Mouse (Mus musculus): ENCODE results near the gene Pwp1.
"Not testable (repeated sequence)": the region's sequence is repeated elsewhere in the genome, so short reads cannot be mapped to it uniquely, and the experiment has no call there.

Gene Pwp1

DNA sequence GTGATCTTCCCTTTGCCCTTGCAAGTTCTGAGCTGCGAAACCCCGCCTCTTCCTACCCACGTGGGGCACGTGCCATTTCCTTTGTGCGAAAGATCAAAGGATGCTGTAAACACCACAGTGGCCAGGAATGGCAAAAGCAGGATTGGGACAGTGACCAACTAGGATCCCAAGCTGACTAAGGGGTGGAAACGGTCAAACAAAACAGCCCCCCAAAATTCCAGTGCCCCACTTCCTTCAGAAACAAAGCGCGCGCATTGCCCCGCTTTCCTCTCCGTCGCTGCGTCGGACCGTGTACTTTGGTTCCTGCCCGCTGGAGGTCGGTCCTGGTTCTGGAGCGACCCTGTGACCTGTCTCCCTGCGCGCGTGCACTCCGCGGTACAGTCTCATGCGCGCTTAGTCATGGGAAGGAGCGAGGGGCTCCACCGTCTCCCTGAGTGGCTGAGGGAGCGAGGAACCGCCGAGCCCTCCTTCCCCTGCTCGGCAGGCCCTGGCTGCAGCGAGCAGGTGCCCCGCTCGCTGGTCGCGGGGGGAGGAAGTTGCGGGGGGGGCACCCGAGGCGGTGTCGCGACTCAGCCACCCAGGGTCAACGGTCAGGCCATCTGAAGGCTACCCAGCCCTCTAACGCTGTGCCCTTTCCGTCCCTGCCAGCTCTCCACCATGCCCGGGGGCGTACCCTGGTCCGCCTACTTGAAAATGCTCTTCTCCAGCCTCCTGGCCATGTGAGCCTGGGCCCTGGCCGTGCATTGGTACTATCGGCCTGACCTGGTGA is at the start of gene Pwp1:
TSS of gene Pwp1 (plus strand) at position 410 of the 769 bp plus-strand sequence.
- DNase-seq: peak; percentile 36

DNA sequence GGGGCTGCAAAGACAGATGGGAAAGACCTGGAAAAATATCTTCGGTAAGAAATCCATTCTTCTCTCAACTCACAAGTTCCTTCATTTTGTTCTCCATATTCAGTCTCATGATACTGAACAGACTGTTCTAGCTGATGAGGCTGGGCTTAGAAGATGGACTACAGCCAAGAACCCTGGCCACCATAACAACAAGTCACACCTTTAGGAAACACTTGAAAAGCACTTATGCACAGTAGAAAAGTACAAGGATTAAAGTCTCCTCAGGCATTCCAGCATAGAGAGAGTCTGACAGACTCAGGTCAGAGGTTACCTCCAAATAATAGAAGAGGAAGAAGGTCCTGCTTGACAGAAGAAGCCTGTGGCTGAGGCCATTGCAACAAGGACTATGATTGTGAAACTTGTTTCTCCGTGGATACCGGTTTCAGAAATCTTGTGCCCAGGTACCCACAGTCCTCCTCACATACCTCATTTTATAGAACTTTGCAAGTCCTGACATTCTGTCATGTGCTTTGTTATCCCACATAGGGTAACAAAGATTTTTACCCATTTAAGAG is 7.1 kb upstream of the Pwp1 start:
- not testable (repeated sequence) for DNase-seq

DNA sequence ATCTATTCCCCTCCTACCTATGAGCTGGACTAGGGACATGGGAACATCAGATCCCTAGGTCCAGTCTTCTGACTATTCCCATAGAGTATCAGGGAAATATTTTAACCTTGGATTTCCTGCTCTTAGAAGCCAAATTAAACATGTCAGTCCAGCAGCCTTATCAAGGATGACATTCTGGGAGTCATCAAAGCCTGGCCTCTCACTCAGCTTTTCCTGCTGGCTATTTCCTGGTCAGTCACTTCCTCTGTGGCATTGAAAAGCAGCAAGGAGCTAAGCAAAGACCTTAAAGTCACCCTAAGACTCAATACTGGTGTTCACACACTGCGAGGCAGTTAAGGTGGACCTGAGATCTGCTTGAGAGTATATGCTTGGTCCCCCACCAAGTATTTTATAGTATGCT is 5.5 kb upstream of the Pwp1 start:
- DNase-seq: not testable (repeated sequence)

DNA sequence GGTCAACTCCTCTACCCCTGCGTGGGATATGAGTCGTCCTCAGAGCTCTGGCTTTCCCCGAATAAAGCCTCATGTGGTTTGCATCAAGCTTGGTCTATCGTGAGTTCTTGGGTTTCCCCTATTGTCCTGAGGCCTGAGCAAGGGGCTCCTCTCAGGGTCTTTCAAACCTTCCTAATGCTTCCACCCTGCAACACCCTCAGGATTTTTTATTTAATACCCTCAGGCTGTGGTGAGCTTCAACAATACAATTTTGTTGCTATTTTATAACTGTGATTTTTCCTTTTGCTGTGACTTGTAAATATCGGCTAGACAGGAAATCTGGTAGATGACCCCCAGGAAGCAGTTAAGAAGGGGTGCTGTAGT is 591 bp upstream of the Pwp1 start:
- not testable (repeated sequence) for DNase-seq

DNA sequence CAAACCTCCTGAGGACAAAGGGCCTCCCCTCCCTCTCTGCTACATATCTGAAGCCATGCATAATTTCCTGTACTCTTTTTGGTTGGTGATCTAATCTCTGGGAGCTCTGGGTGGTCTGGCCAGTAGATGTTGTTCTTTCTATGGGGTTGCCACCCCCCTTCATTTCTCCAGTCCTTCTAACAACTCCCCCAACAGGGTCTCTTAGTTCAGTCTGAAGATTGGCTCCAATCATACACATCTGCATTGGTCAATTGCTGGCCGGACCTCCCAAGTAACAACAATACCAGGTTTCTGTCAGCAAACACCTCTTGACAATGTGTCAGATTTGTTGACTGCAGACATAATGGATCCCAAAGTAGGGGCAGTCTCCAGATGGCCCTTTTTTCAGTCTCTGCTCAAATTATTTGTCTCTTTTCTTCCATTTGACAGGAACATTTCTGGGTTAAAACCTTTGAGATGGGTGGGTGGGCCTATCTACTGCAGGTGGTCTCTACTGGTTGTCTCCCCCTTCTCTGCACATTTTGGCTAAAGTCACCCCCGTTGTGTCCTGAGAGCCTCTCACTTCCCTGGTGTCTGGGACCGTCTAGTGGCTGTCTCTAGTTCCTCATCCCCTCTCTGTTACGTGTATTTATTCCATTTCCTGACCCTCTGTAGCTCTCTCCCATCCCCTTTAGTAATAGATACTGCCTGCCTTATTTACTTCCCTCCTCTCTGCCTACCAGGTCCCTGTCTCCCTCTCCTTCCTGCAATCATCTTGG is 17.0 kb downstream of the Pwp1 start:
- no peak for DNase-seq

DNA sequence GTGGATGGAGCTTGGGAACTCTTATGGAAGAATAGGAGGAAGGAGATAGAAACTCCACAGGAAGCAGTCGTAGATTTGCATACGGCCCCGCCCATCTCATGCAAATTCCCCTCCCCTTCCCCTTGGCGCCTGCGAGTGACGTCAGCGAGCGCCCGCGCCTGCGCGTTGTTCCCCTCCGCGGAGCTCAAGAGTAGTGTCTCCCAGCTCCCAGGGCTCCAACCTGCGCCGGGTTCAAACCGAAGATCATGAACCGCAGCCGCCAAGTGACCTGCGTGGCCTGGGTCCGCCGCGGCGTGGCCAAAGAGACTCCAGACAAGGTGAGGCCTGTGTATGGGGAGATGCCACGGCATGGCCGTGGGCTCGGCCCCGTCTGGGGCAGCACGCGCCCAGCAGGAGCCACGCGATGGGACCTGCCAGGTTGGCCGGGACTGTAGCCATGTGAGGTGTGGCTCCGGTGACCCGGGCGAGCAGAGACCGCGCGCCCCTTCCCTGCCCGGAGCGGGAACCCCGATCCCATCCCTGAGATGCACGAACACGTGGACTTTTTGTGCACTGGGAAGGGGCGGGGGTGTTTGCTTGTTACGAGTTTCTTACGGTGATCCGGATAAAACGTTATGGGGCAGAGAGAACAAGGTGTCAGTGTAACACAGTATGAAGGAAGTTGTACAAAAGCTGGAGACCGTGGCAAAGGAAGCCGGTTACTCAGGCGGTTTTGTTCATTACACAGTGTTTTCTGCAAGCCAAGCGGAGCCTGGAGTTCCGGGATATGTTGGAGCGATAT is 42.6 kb downstream of the Pwp1 start:
- peak; percentile 94 for DNase-seq

DNA sequence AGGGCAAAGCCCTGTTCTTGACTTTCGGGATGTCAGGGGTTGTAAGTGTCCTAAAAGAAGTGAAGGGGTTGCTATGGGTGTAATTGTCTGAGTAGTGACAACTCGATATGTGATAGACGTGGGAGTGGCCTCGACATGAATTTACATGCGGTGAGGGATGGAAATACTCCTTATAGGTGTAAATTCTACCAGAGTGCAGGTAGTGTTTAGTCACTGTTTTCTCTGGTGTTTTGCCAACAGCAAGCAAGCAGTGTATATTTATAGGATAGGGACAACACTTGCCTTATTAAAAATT is 43.1 kb downstream of the Pwp1 start:
- DNase-seq: no peak

DNA sequence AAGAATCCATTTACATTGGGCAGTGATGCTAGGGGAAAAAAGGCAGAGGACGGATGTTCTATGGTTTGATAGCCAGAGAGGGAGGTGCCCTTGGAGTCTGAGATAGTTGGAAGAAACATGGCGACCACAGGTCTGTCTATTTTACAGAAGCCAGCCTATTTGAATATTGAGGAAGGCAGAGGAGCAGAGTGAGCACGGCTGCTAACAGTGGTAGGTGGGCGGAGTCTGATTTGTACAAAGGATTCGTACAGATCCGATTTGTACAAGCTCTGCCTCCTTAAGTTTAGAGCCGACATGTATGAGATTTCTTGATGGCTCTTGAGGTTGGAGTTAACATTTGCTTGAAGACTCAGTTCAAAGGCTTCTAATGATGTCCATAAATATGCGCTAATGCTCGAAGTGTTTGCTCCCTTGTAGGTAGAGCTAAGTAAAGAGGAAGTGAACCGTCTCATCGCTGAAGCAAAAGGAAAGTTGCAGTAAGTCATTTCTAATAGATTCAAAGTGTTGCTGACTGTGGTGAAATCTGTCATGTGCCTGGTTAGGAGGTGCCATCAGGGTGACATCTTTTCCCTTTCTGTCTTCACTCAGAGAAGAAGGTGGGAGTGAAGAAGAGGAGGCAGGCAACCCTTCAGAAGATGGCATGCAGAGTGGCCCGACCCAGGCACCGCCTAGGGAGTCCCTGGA is 44.7 kb downstream of the Pwp1 start:
- no peak for DNase-seq

DNA sequence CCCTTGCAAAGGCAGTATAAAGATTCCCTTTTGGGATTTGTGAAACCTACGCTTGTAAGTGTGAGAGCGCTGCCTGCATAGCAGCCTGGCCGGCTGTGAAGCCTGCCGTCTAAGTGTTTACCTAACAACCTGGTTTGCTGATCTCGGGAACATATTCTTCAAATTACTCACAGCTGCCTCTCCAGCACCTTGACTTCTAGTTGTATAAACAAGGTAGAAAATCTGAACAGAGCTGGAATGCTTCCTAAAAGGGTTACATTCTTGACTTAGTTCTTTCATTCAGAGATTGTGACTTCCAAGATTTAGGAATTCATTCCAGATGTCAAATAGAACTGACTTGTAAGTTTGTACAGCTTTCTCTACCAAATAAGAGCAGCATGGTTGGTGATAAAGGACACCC is 46.5 kb downstream of the Pwp1 start:
- no peak for DNase-seq

DNA sequence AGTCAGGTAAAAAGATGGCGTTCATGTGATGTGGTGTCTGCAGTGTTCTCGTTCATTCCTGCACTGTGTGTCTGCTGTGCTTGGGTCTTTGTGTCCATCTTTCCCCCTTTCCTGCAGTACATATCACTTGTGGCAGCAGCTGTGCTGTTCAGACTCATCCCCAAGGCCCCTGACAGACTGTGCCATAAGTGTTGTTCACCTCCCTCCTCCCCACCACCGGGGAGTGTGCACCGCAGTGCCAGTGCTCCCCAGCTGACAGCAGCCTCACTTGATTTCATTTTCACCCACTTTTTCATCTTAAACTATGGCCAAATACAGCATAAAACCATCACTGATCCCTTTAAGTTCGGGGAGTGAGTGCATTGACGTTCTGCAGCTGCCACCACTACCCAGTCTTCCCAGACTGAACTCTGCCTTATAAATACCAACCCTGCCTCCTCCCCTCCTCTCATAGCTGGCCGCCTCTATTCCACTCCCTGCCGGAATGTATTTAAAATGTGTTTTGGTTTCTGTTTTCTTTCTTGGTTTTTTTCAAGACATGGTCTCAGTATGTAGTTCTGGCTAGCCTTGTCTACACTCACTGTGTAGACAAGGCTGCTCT is 50.7 kb downstream of the Pwp1 start:
- DNase-seq: no peak

DNA sequence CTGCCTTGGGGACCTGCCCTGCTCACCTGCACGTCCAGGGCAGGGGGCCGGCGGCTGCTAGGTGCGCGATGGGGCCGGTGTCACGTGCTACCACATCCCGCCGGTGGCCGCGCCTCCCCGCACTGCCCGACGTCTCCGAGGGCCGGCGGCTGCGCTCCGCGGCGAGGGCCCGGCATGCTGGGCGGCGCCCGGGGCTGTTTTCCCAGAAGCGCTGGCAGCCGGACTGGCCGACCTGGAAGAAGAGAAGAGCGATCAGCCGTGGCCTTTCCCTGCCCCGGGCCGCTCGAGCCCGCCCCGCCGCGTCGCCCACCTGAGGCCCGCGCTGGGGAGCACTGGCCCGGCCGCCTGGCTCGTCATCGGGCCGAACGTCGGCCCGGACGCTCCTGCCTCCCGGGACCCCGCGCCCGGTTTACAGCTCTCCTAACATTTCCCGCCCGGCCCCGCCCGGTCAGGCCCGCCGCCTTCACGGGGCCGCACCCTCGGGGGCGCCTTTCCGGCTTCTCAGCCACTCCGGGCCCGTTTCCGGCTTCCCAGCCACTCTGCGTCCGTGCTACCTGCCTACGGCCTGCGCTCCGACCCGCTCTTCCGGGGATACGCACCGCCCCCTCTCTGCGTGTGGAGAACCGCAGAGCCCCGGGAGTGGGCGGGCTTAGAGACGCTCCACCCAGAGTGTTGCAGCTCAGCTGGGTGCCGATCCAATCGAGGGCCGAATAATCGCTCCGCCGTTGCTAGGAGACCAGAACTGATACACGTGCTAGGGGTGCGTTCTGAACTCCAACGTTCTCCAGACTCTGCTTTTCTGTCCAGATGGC is 87.4 kb downstream of the Pwp1 start, which contains the start of gene Prdm4:
TSS of gene Prdm4 (minus strand) at position 645 of the 812 bp plus-strand sequence.
- DNase-seq: peak; percentile 98

DNA sequence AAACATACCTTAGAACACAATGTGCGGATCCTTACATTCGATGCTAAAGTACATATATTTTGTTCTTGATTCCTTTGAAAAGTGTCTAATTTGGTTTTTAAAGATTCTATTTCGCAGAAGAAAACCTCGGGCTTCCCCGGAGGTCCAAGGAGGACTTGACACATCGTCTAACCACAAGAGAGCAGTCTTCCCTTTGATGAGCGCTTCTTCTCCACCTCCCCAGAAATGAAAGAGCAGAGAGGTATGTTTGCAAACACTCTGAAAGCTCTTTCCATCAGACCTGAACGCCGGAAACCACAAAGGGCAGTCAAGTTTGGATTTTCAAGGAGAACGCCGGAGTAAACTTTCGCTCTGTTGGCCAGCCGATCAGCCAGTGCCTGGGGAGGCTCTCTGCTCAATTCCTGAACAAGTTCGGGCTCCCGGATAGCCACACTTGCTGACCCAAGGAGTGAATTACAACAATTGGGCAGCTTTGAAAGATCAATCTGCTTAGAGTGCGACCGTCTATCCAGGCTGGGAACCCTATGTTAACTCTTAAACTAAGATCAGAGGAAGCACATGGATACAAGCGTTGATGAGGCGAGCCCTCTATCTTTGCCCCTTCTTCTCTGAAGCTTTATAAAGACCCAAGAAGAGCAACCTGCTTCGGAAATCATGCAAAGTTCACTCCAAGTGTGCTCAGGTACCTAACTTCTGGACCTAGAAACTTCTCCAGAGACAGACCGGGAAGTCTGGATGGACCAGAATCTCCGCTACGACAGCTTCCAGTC is 98.6 kb downstream of the Pwp1 start, which contains the start of gene Ascl4:
TSS of gene Ascl4 (plus strand) at position 6 of the 770 bp plus-strand sequence.
- DNase-seq: peak; percentile 12

DNA sequence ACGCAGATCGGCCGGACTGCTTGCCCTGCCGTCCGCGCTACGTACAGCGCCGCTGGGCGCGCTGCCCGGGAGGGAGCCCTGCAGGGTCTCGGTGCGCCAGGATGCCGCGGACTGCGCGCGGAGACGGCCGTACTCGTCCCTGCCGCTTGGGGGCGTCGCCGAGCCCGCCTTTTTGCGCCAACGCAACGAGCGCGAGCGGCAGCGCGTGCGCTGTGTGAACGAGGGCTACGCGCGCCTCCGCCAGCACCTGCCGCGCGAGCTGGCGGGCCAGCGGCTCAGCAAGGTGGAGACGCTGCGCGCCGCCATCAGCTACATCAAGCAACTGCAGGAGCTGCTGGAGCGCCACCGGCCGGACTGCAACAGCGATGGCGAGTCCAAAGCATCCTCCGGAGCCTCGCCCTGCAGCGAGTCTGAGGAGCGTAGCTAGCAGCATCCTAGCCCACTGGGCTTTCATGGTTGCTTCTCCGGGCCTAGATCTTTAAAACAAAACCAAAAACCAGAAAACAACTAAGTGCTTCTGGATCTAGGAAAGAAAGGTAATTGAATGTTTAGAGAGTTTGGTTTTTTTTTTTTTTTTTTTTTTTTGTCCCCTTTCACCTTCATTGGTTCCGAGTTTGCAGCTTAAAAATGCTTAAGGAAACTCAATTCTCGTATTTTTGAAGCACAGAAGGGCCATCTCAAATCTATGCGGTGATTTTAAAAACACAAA is 99.4 kb downstream of the Pwp1 start:
- peak; percentile 80 for DNase-seq

DNA sequence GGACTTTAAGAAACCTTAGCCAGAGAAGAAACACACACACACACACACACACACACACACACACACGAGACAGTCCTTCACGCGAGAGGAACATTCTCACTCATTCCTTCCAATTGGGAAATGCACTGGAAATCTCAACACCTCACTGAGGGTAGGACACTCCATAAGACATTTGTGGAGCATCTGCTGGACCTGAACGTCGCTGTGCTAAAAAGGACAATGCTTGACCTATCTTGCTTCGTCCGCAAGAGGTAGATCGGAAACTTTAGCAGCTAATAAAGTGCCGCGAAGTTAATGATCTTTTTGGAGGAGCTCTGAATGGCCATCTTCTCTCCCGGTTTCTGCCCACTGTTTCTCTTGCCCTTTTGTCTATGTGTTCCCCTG is 99.9 kb downstream of the Pwp1 start:
- DNase-seq: no peak

DNA sequence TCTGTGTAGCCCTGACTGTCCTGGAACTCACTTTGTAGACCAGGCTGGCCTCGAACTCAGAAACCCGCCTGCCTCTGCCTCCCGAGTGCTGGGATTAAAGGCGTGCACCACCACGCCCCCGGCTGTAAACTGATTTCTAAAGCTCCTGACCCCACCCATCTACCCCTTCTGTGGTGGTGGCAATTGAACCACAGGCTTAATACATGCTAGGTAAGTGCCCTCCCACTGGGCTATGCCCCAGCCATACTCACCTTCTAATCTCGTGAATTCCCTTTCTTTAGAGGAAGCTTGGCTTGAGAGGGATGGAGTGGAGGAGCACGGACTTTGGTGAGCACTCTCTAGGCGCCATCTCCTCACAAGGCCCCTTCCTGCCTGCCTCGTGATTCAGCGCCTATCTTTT is 100.7 kb downstream of the Pwp1 start:
- no peak for DNase-seq

DNA sequence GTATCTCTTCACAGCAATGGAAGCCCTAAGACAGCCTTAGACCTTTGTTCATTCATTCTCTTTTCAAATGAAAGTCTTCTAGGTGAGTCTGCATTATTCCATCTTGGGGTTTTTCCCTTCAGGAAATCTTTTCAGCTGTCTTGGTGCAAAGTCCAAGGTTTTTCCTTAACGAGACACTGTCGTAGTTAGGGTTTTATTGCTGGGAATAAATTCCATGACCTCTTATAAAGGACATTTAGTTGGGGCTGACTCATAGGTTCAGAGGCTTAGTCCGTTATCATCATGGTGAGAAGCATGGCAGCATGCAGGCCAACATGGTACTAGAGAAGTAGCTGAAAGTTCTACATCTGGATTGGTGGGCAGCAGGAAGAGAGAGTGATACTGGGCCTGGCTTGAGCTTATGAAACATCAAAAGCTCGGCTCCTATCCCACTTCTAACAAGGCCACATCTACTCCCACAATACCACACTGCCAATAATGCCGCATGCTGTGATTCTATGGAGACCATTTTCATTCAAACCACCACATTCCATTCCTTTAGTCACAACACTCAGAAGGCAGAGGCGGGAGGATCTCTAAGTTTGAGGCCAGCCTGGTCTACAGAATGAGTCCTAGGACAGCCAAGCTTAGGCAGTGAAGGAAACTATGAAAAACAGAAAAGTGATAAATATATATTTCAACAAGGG is 107.1 kb downstream of the Pwp1 start:
- no peak for DNase-seq
